In genomic region chr6:136532535-136533291, GRCm38 (mm10) we compare ENCODE assay signal across 8 mouse cellular contexts. TPM values are rescaled to one million over a fixed set of nuclear protein-coding genes. Genes with fewer than 3 reads are reported as not detected.
A peak's percentile ranks its signal among the peaks of the same experiment; 100 is the strongest.
DNase-seq lines count a peak whose midpoint lies in the region; ATAC-seq lines count a peak whose summit lies in the region.

No protein-coding gene starts in this region.

- peak; percentile 78 for ATAC-seq in common myeloid progenitor, adult 5-6 weeks (replicated peaks; ENCODE audit: low read depth, poor library complexity, severe bottlenecking)
- ATAC-seq in hindbrain, embryonic 13.5 days (ENCODE audit: low FRiP score) = peak; percentile 91

- H3K9ac ChIP-seq in hindbrain, embryonic 13.5 days = peak overlapping the region; percentile 9; the same call in 1 of the 2 replicates

- peak; percentile 41 to 66 for DNase-seq in spleen, postnatal 10 days (ENCODE audit: low spot score in 2 of 2)
- DNase-seq in spleen, adult 18-20 months = no peak
- DNase-seq in frontal cortex, postnatal 36 days (ENCODE audit: low spot score in 2 of 2) = peak; percentile 62 to 83
- peak; percentile 41 to 60 for DNase-seq in layer of hippocampus, postnatal 25 days (ENCODE audit: extremely low spot score in 1 of 2, low spot score in 1 of 2)
- peak; percentile 93 for DNase-seq in lung, postnatal 10 days
- DNase-seq in retina, embryonic 14.5 days (ENCODE audit: low spot score) = peak; percentile 87

- peak overlapping the region; percentile 27 for H3K4me3 ChIP-seq in hindbrain, embryonic 13.5 days

- H3K36me3 ChIP-seq in hindbrain, embryonic 13.5 days = peaks cover 4% of the 10 kb centered on the region

- H3K4me1 ChIP-seq in hindbrain, embryonic 13.5 days (replicated peaks) = peaks cover 31% of the 10 kb centered on the region

- 12% methylated on average over 7 of the region's 7 CpGs for WGBS in hindbrain, embryonic 13.5 days

- no peaks in the 10 kb centered on the region for H3K27me3 ChIP-seq in hindbrain, embryonic 13.5 days

- H3K27ac ChIP-seq in hindbrain, embryonic 13.5 days = peak overlapping the region; percentile 92

- H3K4me2 ChIP-seq in hindbrain, embryonic 13.5 days = peak overlapping the region; percentile 45

- H3K9me3 ChIP-seq in hindbrain, embryonic 13.5 days = no peaks in the 10 kb centered on the region

RNA-seq across cellular contexts. Expression of gene Atf7ip, which starts 26.7 kb away (rescaled TPM):
- 72.9 and 86.2 TPM in 2 replicates for total RNA-seq in common myeloid progenitor, adult 5-6 weeks (2017)
- 43.3 and 43.5 TPM in 2 replicates for polyA plus RNA-seq in hindbrain, embryonic 13.5 days (2015; fragmentation: Nextera tagmentation; extraction: Ambion mirVana)
- total RNA-seq in layer of hippocampus, postnatal 25 days (2021) = 100 to 1,000 TPM; 105 to 131 TPM

Comparison
In these comparisons a context has a peak if more than half of its experiments do, and no peak if none do; other contexts are left out.
1. DNase-seq: peak in spleen, postnatal 10 days (2 of 2), frontal cortex, postnatal 36 days (2 of 2), layer of hippocampus, postnatal 25 days (2 of 2), lung, postnatal 10 days (single experiment) and retina, embryonic 14.5 days (single experiment); none in spleen, adult 18-20 months (0 of 2).